9 mouse cellular contexts compared by ENCODE assay signal in the genomic region with DNA sequence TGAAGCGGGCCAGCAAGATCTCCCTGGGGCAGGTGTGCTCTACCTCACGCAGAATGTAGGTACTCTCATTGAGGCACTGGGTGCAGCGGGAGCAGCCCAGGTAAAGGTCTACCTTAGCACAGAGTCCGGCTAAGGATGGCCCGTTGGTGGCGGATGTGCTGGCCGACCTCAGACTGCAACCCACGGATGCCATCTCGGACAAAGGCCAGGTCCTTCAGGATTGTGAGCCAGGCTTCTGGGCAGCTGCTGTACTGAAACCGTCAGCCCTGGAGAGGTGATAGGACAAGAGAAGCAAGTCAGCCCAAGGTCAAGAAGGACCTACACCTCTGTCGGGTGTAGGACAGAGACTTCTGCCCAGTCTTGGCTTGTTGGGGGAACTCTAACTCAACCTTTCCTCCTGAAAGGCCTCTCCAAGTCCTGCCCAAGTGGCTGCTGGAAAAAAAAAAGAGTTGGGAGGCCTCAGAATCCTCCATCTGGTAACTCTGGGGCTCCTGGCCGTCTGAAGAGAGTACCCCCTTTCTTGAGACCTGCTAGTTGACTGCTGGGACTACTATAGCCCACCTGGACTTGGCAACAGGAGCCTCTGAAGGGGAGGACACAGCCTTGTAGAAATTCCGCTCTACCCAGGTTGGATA. TPM values are rescaled to one million over a fixed set of nuclear protein-coding genes. Genes with fewer than 3 reads are reported as not detected.
DNase-seq lines count a peak whose midpoint lies in the region; ATAC-seq and TF ChIP-seq lines count a peak whose summit lies in the region.
"Had no signal": no experiment of that assay in that cellular context is flagged by ENCODE, and none has a peak within 500 bp of the region (broad histone marks: within the 10 kb centered on the region; RNA-seq: fewer than 3 reads in every experiment).

No protein-coding gene starts in this region.

- H3K4me3 ChIP-seq in kidney, embryonic 14.5 days (ENCODE audit: low read length): peak overlapping the region; percentile 40
- peak overlapping the region; percentile 74 to 95 (median 81) for H3K4me3 ChIP-seq in CH12.LX (replicated peaks in 1 of 3; ENCODE audit: low read depth in 2 of 3, low read length in 2 of 3, poor library complexity in 1 of 3)
- no peak overlapping the region for H3K4me3 ChIP-seq in embryonic facial prominence, embryonic 11.5 days (ENCODE audit: low read depth, low read length)
- peak overlapping the region; percentile 51; the same call in 1 of the 2 replicates for H3K4me3 ChIP-seq in limb, embryonic 15.5 days

- no peak for TF ChIP-seq RAD21 in CH12.LX (IDR thresholded peaks at IDR 0.05; ENCODE audit: low read depth, low read length)

- in situ Hi-C loops in CH12.LX (cut with MboI; ENCODE audit: low pct_ligation_motif_present, low pct_unique_long_range_greater_than_20kb, low sequenced_read_pairs): no loop called here

- peaks cover 8% of the 10 kb centered on the region for H3K79me2 ChIP-seq in CH12.LX (replicated peaks; ENCODE audit: control insufficient read depth, extremely low read depth, insufficient read depth, poor library complexity, severe bottlenecking)

- no peak for TF ChIP-seq EP300 in CH12.LX (IDR thresholded peaks at IDR 0.05; ENCODE audit: low read length)

- DNase-seq in kidney, postnatal 10 days: no peak
- DNase-seq in CH12.LX (ENCODE audit: extremely low read depth): no peak
- DNase-seq in embryonic facial prominence, embryonic 11.5 days (ENCODE audit: low spot score): no peak
- no peak for DNase-seq in c-Kit-positive CD71-positive TER-119-positive erythroid progenitor cells, embryonic 14.5 days (ENCODE audit: low spot score)

- 88% methylated on average over 13 of the region's 13 CpGs for WGBS in kidney, embryonic 14.5 days
- WGBS in embryonic facial prominence, embryonic 11.5 days: 90% methylated on average over 13 of the region's 13 CpGs
- 89% methylated on average over 13 of the region's 13 CpGs for WGBS in limb, embryonic 15.5 days

- no peaks in the 10 kb centered on the region for H3K27me3 ChIP-seq in kidney, embryonic 14.5 days (ENCODE audit: control insufficient read depth, insufficient read depth, low read length)
- H3K27me3 ChIP-seq in CH12.LX (replicated peaks): no peaks in the 10 kb centered on the region
- H3K27me3 ChIP-seq in embryonic facial prominence, embryonic 11.5 days (ENCODE audit: control insufficient read depth, insufficient read depth, low read length): no peaks in the 10 kb centered on the region
- no peaks in the 10 kb centered on the region for H3K27me3 ChIP-seq in limb, embryonic 15.5 days

- H3K4me1 ChIP-seq in kidney, embryonic 14.5 days (ENCODE audit: control insufficient read depth, insufficient read depth, low read length): no peaks in the 10 kb centered on the region
- peaks cover 39 to 67% of the 10 kb centered on the region in 2 experiments for H3K4me1 ChIP-seq in CH12.LX (ENCODE audit: control insufficient read depth in 1 of 2, insufficient read depth in 2 of 2)
- H3K4me1 ChIP-seq in embryonic facial prominence, embryonic 11.5 days (ENCODE audit: control insufficient read depth, insufficient read depth, low read length): no peaks in the 10 kb centered on the region
- H3K4me1 ChIP-seq in limb, embryonic 15.5 days: peaks cover 18% of the 10 kb centered on the region

- no peak for TF ChIP-seq POLR2A in CH12.LX (IDR thresholded peaks at IDR 0.05; ENCODE audit: low read depth, low read length)

- no peak overlapping the region for H3K27ac ChIP-seq in kidney, embryonic 14.5 days (ENCODE audit: low read depth, low read length)
- 0 out of 2 replicates have a peak overlapping the region, but pooled peaks have one; percentile 22 for H3K27ac ChIP-seq in CH12.LX (ENCODE audit: insufficient read depth, low read depth)
- no peak overlapping the region for H3K27ac ChIP-seq in embryonic facial prominence, embryonic 11.5 days (replicated peaks; ENCODE audit: low read depth, low read length)
- no peak overlapping the region for H3K27ac ChIP-seq in limb, embryonic 15.5 days

- no peak for ATAC-seq in kidney, embryonic 14.5 days (ENCODE audit: low FRiP score, low TSS enrichment)
- ATAC-seq in embryonic facial prominence, embryonic 11.5 days (replicated peaks; ENCODE audit: insufficient number of reproducible peaks, low FRiP score, low TSS enrichment, low read depth): no peak
- ATAC-seq in limb, embryonic 15.5 days (ENCODE audit: insufficient number of reproducible peaks, low FRiP score, low TSS enrichment, low read depth): no peak
- no peak for ATAC-seq in monocyte, adult 5-6 weeks (replicated peaks; ENCODE audit: insufficient number of reproducible peaks, low FRiP score, low TSS enrichment, poor library complexity, severe bottlenecking)
- ATAC-seq in megakaryocyte progenitor cell, adult 5-6 weeks (replicated peaks; ENCODE audit: poor library complexity): no peak

- no peak overlapping the region for H3K9ac ChIP-seq in kidney, embryonic 14.5 days (ENCODE audit: low read depth, low read length)
- H3K9ac ChIP-seq in CH12.LX (ENCODE audit: insufficient read depth, low read depth): peak overlapping the region; percentile 90
- peak overlapping the region; percentile 52; the same call in 1 of the 2 replicates for H3K9ac ChIP-seq in embryonic facial prominence, embryonic 11.5 days (replicated peaks; ENCODE audit: low read length)
- H3K9ac ChIP-seq in limb, embryonic 15.5 days: no peak overlapping the region

- no peaks in the 10 kb centered on the region for H3K9me3 ChIP-seq in kidney, embryonic 14.5 days (ENCODE audit: control insufficient read depth, low read length)
- H3K9me3 ChIP-seq in CH12.LX (replicated peaks; ENCODE audit: low read length): no peaks in the 10 kb centered on the region
- no peaks in the 10 kb centered on the region for H3K9me3 ChIP-seq in embryonic facial prominence, embryonic 11.5 days (replicated peaks; ENCODE audit: control insufficient read depth, low read length)
- no peaks in the 10 kb centered on the region for H3K9me3 ChIP-seq in limb, embryonic 15.5 days

- TF ChIP-seq CTCF in CH12.LX (conservative IDR thresholded peaks at IDR 0.05 in 1 of 2, IDR thresholded peaks at IDR 0.05 in 1 of 2; ENCODE audit: low read depth in 2 of 2, low read length in 2 of 2): no peak

- H3K4me2 ChIP-seq in kidney, embryonic 14.5 days (replicated peaks; ENCODE audit: low read depth, low read length): peak overlapping the region; percentile 49
- peak overlapping the region; percentile 92 for H3K4me2 ChIP-seq in CH12.LX (ENCODE audit: insufficient read depth, low read depth, poor library complexity, severe bottlenecking)
- no peak overlapping the region for H3K4me2 ChIP-seq in embryonic facial prominence, embryonic 11.5 days (ENCODE audit: low read depth, low read length)
- H3K4me2 ChIP-seq in limb, embryonic 15.5 days: peak overlapping the region; percentile 59

- dilution Hi-C loops in CH12.LX (cut with MboI; ENCODE audit: extremely low pct_ligation_motif_present, extremely low pct_unique_long_range_greater_than_20kb, low sequenced_read_pairs): no loop called here

- H3K36me3 ChIP-seq in kidney, embryonic 14.5 days (ENCODE audit: control insufficient read depth, insufficient read depth, low read length): no peaks in the 10 kb centered on the region; the same call in 1 of the 2 replicates
- H3K36me3 ChIP-seq in CH12.LX (replicated peaks in 1 of 2; ENCODE audit: control insufficient read depth in 1 of 2, insufficient read depth in 1 of 2, low read length in 1 of 2): peaks cover 37 to 47% of the 10 kb centered on the region in 2 experiments
- H3K36me3 ChIP-seq in embryonic facial prominence, embryonic 11.5 days (replicated peaks; ENCODE audit: control insufficient read depth, insufficient read depth, low read depth, low read length): no peaks in the 10 kb centered on the region
- H3K36me3 ChIP-seq in limb, embryonic 15.5 days: peaks cover 11% of the 10 kb centered on the region

RNA-seq across cellular contexts. Expression of gene Helz2, which starts 0.9 kb away (rescaled TPM):
- 1.3 and 1.4 TPM in 2 replicates for polyA plus RNA-seq in kidney, embryonic 14.5 days (2014; fragmentation: Nextera tagmentation; extraction: Ambion mirVana)
- total RNA-seq in CH12.LX (2012; rRNA removed): 14.8 and 18.3 TPM in 2 replicates
- total RNA-seq in CH12.LX (2014; rRNA removed): 4.8 and 5.6 TPM in 2 replicates
- polyA plus RNA-seq in CH12.LX (2012; ENCODE audit: insufficient read length, low read depth): 16.0 and 18.0 TPM in 2 replicates
- polyA plus RNA-seq in embryonic facial prominence, embryonic 11.5 days (2014; fragmentation: Nextera tagmentation; extraction: Ambion mirVana): 0.54 and 0.70 TPM in 2 replicates
- polyA plus RNA-seq in limb, embryonic 15.5 days (2015; fragmentation: Nextera tagmentation; extraction: Ambion mirVana): 1.3 and 1.4 TPM in 2 replicates
- total RNA-seq in monocyte, adult 5-6 weeks (2017): 29.5 to 66.9 TPM (median 36.7 TPM) in 3 replicates
- total RNA-seq in megakaryocyte progenitor cell, adult 5-6 weeks (2015): 3.4 and 5.0 TPM in 2 replicates
- total RNA-seq in megakaryocyte progenitor cell, adult 5-6 weeks (2017): 4.0 and 4.8 TPM in 2 replicates

RNA-seq across cellular contexts. Expression of gene Fndc11, which starts 21.1 kb away (rescaled TPM):
- polyA plus RNA-seq in kidney, embryonic 14.5 days (2014; fragmentation: Nextera tagmentation; extraction: Ambion mirVana): 0.58 TPM in 1 of 2 replicates, not detected in the other
- total RNA-seq in CH12.LX (2012; rRNA removed): 0.25 and 0.59 TPM in 2 replicates
- not detected in 2 replicates for total RNA-seq in CH12.LX (2014; rRNA removed)
- polyA plus RNA-seq in CH12.LX (2012; ENCODE audit: insufficient read length, low read depth): not detected in 2 replicates
- 0.49 TPM in 1 of 2 replicates, not detected in the other for polyA plus RNA-seq in embryonic facial prominence, embryonic 11.5 days (2014; fragmentation: Nextera tagmentation; extraction: Ambion mirVana)
- polyA plus RNA-seq in limb, embryonic 15.5 days (2015; fragmentation: Nextera tagmentation; extraction: Ambion mirVana): 0.14 and 0.25 TPM in 2 replicates
- 0.39 TPM in 1 of 3 replicates, not detected in the others for total RNA-seq in monocyte, adult 5-6 weeks (2017)
- total RNA-seq in megakaryocyte progenitor cell, adult 5-6 weeks (2015): not detected in 2 replicates
- total RNA-seq in megakaryocyte progenitor cell, adult 5-6 weeks (2017): not detected in 2 replicates
- polyA plus RNA-seq: forebrain, embryonic 11.5 days had no signal

RNA-seq across cellular contexts. Expression of gene Srms, which starts 27.9 kb away (rescaled TPM):
- 0.14 and 0.24 TPM in 2 replicates for polyA plus RNA-seq in kidney, embryonic 14.5 days (2014; fragmentation: Nextera tagmentation; extraction: Ambion mirVana)
- total RNA-seq in CH12.LX (2012; rRNA removed) (0.08 and 0.17 TPM in 2 replicates), CH12.LX (2014; rRNA removed) (0.13 and 0.14 TPM in 2 replicates)
- 0.41 TPM in 1 of 2 replicates, not detected in the other for polyA plus RNA-seq in CH12.LX (2012; ENCODE audit: insufficient read length, low read depth)
- 0.08 TPM in 1 of 2 replicates, not detected in the other for polyA plus RNA-seq in embryonic facial prominence, embryonic 11.5 days (2014; fragmentation: Nextera tagmentation; extraction: Ambion mirVana)
- polyA plus RNA-seq in limb, embryonic 15.5 days (2015; fragmentation: Nextera tagmentation; extraction: Ambion mirVana): 0.26 and 0.41 TPM in 2 replicates
- 0.95 to 1.3 TPM in 2 of 3 replicates, not detected in the other for total RNA-seq in monocyte, adult 5-6 weeks (2017)
- total RNA-seq in megakaryocyte progenitor cell, adult 5-6 weeks (2015): not detected in 2 replicates
- total RNA-seq in megakaryocyte progenitor cell, adult 5-6 weeks (2017): not detected in 2 replicates

RNA-seq across cellular contexts. Expression of gene Ptk6, which starts 38.3 kb away (rescaled TPM):
- not detected in 2 replicates for polyA plus RNA-seq in kidney, embryonic 14.5 days (2014; fragmentation: Nextera tagmentation; extraction: Ambion mirVana)
- total RNA-seq in CH12.LX (2012; rRNA removed) (0.04 and 0.17 TPM in 2 replicates), CH12.LX (2014; rRNA removed) (0.05 TPM in 1 of 2 replicates, not detected in the other)
- polyA plus RNA-seq in CH12.LX (2012; ENCODE audit: insufficient read length, low read depth): 0.07 and 0.09 TPM in 2 replicates
- not detected in 2 replicates for polyA plus RNA-seq in embryonic facial prominence, embryonic 11.5 days (2014; fragmentation: Nextera tagmentation; extraction: Ambion mirVana)
- polyA plus RNA-seq in limb, embryonic 15.5 days (2015; fragmentation: Nextera tagmentation; extraction: Ambion mirVana): 2.1 and 2.2 TPM in 2 replicates
- total RNA-seq in monocyte, adult 5-6 weeks (2017): 0.53 to 3.0 TPM (median 1.8 TPM) in 3 replicates
- not detected in 2 replicates for total RNA-seq in megakaryocyte progenitor cell, adult 5-6 weeks (2015)
- not detected in 2 replicates for total RNA-seq in megakaryocyte progenitor cell, adult 5-6 weeks (2017)
- polyA plus RNA-seq: forebrain, embryonic 11.5 days had no signal

RNA-seq across cellular contexts. Expression of gene Gmeb2, which starts 46.9 kb away (rescaled TPM):
- polyA plus RNA-seq in kidney, embryonic 14.5 days (2014; fragmentation: Nextera tagmentation; extraction: Ambion mirVana): 9.4 and 17.9 TPM in 2 replicates
- total RNA-seq in CH12.LX (2012; rRNA removed) (14.2 and 17.3 TPM in 2 replicates), CH12.LX (2014; rRNA removed) (11.1 and 11.6 TPM in 2 replicates)
- polyA plus RNA-seq in CH12.LX (2012; ENCODE audit: insufficient read length, low read depth): 20.4 and 20.7 TPM in 2 replicates
- polyA plus RNA-seq in embryonic facial prominence, embryonic 11.5 days (2014; fragmentation: Nextera tagmentation; extraction: Ambion mirVana): 18.0 and 18.3 TPM in 2 replicates
- polyA plus RNA-seq in limb, embryonic 15.5 days (2015; fragmentation: Nextera tagmentation; extraction: Ambion mirVana): 14.1 and 15.1 TPM in 2 replicates
- 25.1 to 36.4 TPM (median 35.7 TPM) in 3 replicates for total RNA-seq in monocyte, adult 5-6 weeks (2017)
- total RNA-seq in megakaryocyte progenitor cell, adult 5-6 weeks (2015): 12.5 and 12.6 TPM in 2 replicates
- 13.4 and 13.6 TPM in 2 replicates for total RNA-seq in megakaryocyte progenitor cell, adult 5-6 weeks (2017)

Comparison
In these comparisons a context has a peak if more than half of its experiments do, and no peak if none do; other contexts are left out.
1. H3K9ac ChIP-seq: peak in CH12.LX (single experiment) and embryonic facial prominence, embryonic 11.5 days (single experiment); none in kidney, embryonic 14.5 days (single experiment) and limb, embryonic 15.5 days (single experiment).